Mouse (Mus musculus) gastrocnemius, postnatal 10 days (tissue): ENCODE measurements around the gene Gbgt1. TPM values are rescaled to one million over a fixed set of nuclear protein-coding genes. Genes with fewer than 3 reads are reported as not detected.
A peak's percentile ranks its signal among the peaks of the same experiment; 100 is the strongest.

Experiments
- DNase-seq: peaks from one replicate; pipeline ENCODE4 v3.0.0; 2021; ENCODE audit warnings: mixed read lengths
- total RNA-seq, 2 experiments: library from RNA; stranded (reverse); gene quantifications; 2 replicates each; pipeline ENCODE4 v1.2.3; 2021

Gene Gbgt1
- total RNA-seq, 2 experiments from 2014 or later = 1.9 to 3.5 TPM

GRCm38 (mm10) chr2:28502987-28503386, 6.3 kb downstream of the Gbgt1 start:
- DNase-seq = no peak

GRCm38 (mm10) chr2:28504676-28505075, 8.0 kb downstream of the Gbgt1 start:
- DNase-seq = no peak

- DNase-seq = no peak
Observed at GRCm38 (mm10) chr2:28505795-28506194, 9.1 kb downstream of the Gbgt1 start, which contains the start of gene Gm10134. Gm10134 (plus strand) TSS chr2:28506095.

- DNase-seq = no peak
Observed at GRCm38 (mm10) chr2:28506291-28506690, 9.6 kb downstream of the Gbgt1 start.

- peak; percentile 3 for DNase-seq
Observed at GRCm38 (mm10) chr2:28511600-28511999, 14.9 kb downstream of the Gbgt1 start.

GRCm38 (mm10) chr2:28512798-28513401, 16.2 kb downstream of the Gbgt1 start, which contains the start of gene Ralgds:
Ralgds (plus strand) TSS chr2:28513125.
- DNase-seq = peak; percentile 51

- peak; percentile 34 for DNase-seq
Observed at GRCm38 (mm10) chr2:28513431-28514370, 17.0 kb downstream of the Gbgt1 start.

- peak; percentile 89 for DNase-seq
Observed at GRCm38 (mm10) chr2:28514489-28514888, 17.8 kb downstream of the Gbgt1 start.

- peak; percentile 89 for DNase-seq
Observed at GRCm38 (mm10) chr2:28517206-28517909, 20.7 kb downstream of the Gbgt1 start.

- DNase-seq = no peak
Observed at GRCm38 (mm10) chr2:28518231-28518630, 21.5 kb downstream of the Gbgt1 start.

GRCm38 (mm10) chr2:28520581-28520980, 23.9 kb downstream of the Gbgt1 start:
- DNase-seq = no peak

GRCm38 (mm10) chr2:28521571-28522151, 25.0 kb downstream of the Gbgt1 start:
- DNase-seq = no peak

GRCm38 (mm10) chr2:28522166-28522565, 25.5 kb downstream of the Gbgt1 start:
- no peak for DNase-seq

- peak; percentile 87 for DNase-seq
Observed at GRCm38 (mm10) chr2:28523643-28524117, 27.0 kb downstream of the Gbgt1 start.

- DNase-seq = no peak
Observed at GRCm38 (mm10) chr2:28524406-28524805, 27.7 kb downstream of the Gbgt1 start.

- DNase-seq = peak; percentile 51
Observed at GRCm38 (mm10) chr2:28525219-28525942, 28.7 kb downstream of the Gbgt1 start.

GRCm38 (mm10) chr2:28525943-28526876, 29.5 kb downstream of the Gbgt1 start:
- no peak for DNase-seq

- DNase-seq = no peak
Observed at GRCm38 (mm10) chr2:28527436-28528353, 31.0 kb downstream of the Gbgt1 start.

GRCm38 (mm10) chr2:28528354-28528730, 31.7 kb downstream of the Gbgt1 start:
- DNase-seq = no peak
